Mouse (Mus musculus) heart, adult 2 months (tissue): Measurements from ENCODE around the gene Pakap. TPM values are rescaled to one million over a fixed set of nuclear protein-coding genes. Genes with fewer than 3 reads are reported as not detected.

ENCODE experiments used
- DNase-seq, 2 experiments: peaks; one replicate each; pipeline ENCODE4 v3.0.0; 2021
- H3K27ac ChIP-seq: fragments of 200-600 bp; 2 replicates; pipeline ENCODE4 v1.8.1; 2022
- H3K27me3 ChIP-seq: fragments of 200-500 bp; 2 replicates; pipeline ENCODE4 v1.6.1; 2012; ENCODE audit warnings: mild to moderate bottlenecking, low read length, inconsistent platforms, mixed read lengths; ENCODE audit not compliant: control insufficient read depth, insufficient read depth
- H3K36me3 ChIP-seq: fragments of 200-500 bp; 2 replicates; pipeline ENCODE4 v1.6.1; 2012; ENCODE audit warnings: low read length, inconsistent platforms; ENCODE audit not compliant: control insufficient read depth, insufficient read depth
- H3K4me1 ChIP-seq: fragments of 200-500 bp; 2 replicates; pipeline ENCODE4 v1.6.1; 2011; ENCODE audit warnings: low read length; ENCODE audit not compliant: control insufficient read depth, insufficient read depth
- H3K4me3 ChIP-seq: fragments of 200-600 bp; 2 replicates; pipeline ENCODE4 v1.8.1; 2022
- H3K79me2 ChIP-seq: fragments of 200-500 bp; replicated peaks from 2 replicates; pipeline ENCODE4 v1.6.1; 2012; ENCODE audit warnings: mild to moderate bottlenecking, inconsistent platforms, low read length, moderate library complexity, mixed read lengths; ENCODE audit not compliant: control insufficient read depth, insufficient read depth
- H3K9ac ChIP-seq: fragments of 200-500 bp; 2 replicates; pipeline ENCODE4 v1.6.1; 2012; ENCODE audit warnings: low read depth, mild to moderate bottlenecking, control low read depth, inconsistent platforms, low read length, mixed read lengths
- CTCF ChIP-seq: fragments of 200-600 bp; IDR thresholded peaks from 2 replicates; pipeline ENCODE4 v1.8.1; 2022; ENCODE audit warnings: antibody characterized with exemption, mild to moderate bottlenecking, moderate library complexity
- EP300 ChIP-seq: fragments of 200-500 bp; IDR thresholded peaks from 2 replicates; pipeline ENCODE4 v1.6.1; 2011; ENCODE audit warnings: low read depth, low read length, control low read depth; ENCODE audit not compliant: insufficient read depth
- POLR2A ChIP-seq: fragments of 200-500 bp; IDR thresholded peaks from 2 replicates; pipeline ENCODE4 v1.6.1; 2011; ENCODE audit warnings: mild to moderate bottlenecking, low read depth, low read length, control low read depth; ENCODE audit not compliant: insufficient read depth
- WGBS: fragments of 180-500 bp; shearing (Covaris S2); methylation state at CpG from one replicate; pipeline ENCODE4 v1.1.7; 2018; 5-methylcytosine and 5-hydroxymethylcytosine counted together
- intact Hi-C: fragments of 180-260 bp; cut with DNase I; formaldehyde crosslinking; loops from one replicate; pipeline ENCODE4 v1.15.1; 2025
- polyA plus RNA-seq: library from polyadenylated mRNA; depleted of rRNA; stranded (reverse); fragments of >200 nt; gene quantifications from 2 replicates; pipeline ENCODE4 v1.2.3, GENCODE M21; 2012
- total RNA-seq, 2 experiments: library from RNA; stranded (reverse); gene quantifications; 2 replicates each; pipeline ENCODE4 v1.2.3; 2021

The Pakap gene
- total and polyA plus RNA-seq, 3 experiments: 3.3 to 35.2 (median 33.7) TPM

- Histone ChIP-seq H3K27ac (peak overlapping the region; percentile 62), H3K4me1 (peaks cover 4% of the 10 kb centered on the region), H3K79me2 (no peaks in the 10 kb centered on the region), H3K36me3 (no peaks in the 10 kb centered on the region; the same call in 1 of the 2 replicates), H3K27me3 (no peaks in the 10 kb centered on the region), H3K9ac (no peak overlapping the region), H3K4me3 (no peak overlapping the region)
- 82% methylated on average over 3 of the region's 3 CpGs for WGBS
- intact Hi-C loops: no loop called here
- DNase-seq: no peak
- TF ChIP-seq POLR2A (no peak), CTCF (no peak), EP300 (no peak)
These were observed 119.6 kb downstream of the Pakap start for GRCm38 (mm10) chr4:57687583-57687982.

GRCm38 (mm10) chr4:57688131-57688530, 120.2 kb downstream of the Pakap start:
- DNase-seq: peak in 1 of 2 experiments; percentile 54
- no peak for TF ChIP-seq CTCF
- TF ChIP-seq EP300: peak; percentile 76; the same call in 1 of the 2 replicates
- Histone ChIP-seq H3K36me3 (no peaks in the 10 kb centered on the region; the same call in 1 of the 2 replicates), H3K9ac (no peak overlapping the region), H3K27me3 (no peaks in the 10 kb centered on the region), H3K4me3 (no peak overlapping the region), H3K4me1 (peaks cover 2% of the 10 kb centered on the region), H3K79me2 (no peaks in the 10 kb centered on the region), H3K27ac (peak overlapping the region; percentile 62)
- WGBS: 47% methylated on average over 9 of the region's 9 CpGs
- intact Hi-C loops: loop anchor here (1.0 kb wide), 1 partner anchor 9 kb away; no protein-coding TSS in a partner anchor

GRCm38 (mm10) chr4:57690001-57690400, 122.0 kb downstream of the Pakap start:
- H3K4me1 ChIP-seq: peaks cover 4% of the 10 kb centered on the region
- no peak overlapping the region for H3K4me3 ChIP-seq
- H3K27me3 ChIP-seq: no peaks in the 10 kb centered on the region
- H3K9ac ChIP-seq: no peak overlapping the region
- WGBS: 45% methylated on average over 6 of the region's 6 CpGs
- no peaks in the 10 kb centered on the region for H3K79me2 ChIP-seq
- TF ChIP-seq EP300 (peak; percentile 71; the same call in 1 of the 2 replicates), POLR2A (no peak), CTCF (no peak)
- intact Hi-C loops: loop anchor here (2.0 kb wide), 1 partner anchor 15 kb away; no protein-coding TSS in a partner anchor
- no peaks in the 10 kb centered on the region; the same call in 1 of the 2 replicates for H3K36me3 ChIP-seq
- peak; percentile 37 to 40 for DNase-seq
- peak overlapping the region; percentile 62 for H3K27ac ChIP-seq

- 86% methylated on average over 1 of the region's 1 CpGs for WGBS
- H3K27ac ChIP-seq: peak overlapping the region; percentile 62; the same call in 1 of the 2 replicates
- intact Hi-C loops: loop anchor here (2.0 kb wide), 1 partner anchor 16 kb away; no protein-coding TSS in a partner anchor
- H3K79me2 ChIP-seq: no peaks in the 10 kb centered on the region
- no peaks in the 10 kb centered on the region for H3K36me3 ChIP-seq
- H3K9ac ChIP-seq: no peak overlapping the region
- peaks cover 4% of the 10 kb centered on the region for H3K4me1 ChIP-seq
- H3K4me3 ChIP-seq: no peak overlapping the region
- TF ChIP-seq CTCF (no peak), EP300 (no peak), POLR2A (no peak)
- no peak for DNase-seq
- H3K27me3 ChIP-seq: no peaks in the 10 kb centered on the region
These were observed 122.8 kb downstream of the Pakap start for GRCm38 (mm10) chr4:57690805-57691204.

GRCm38 (mm10) chr4:57694356-57695136, 126.6 kb downstream of the Pakap start:
- no peak for DNase-seq

GRCm38 (mm10) chr4:57696955-57697354, 129.0 kb downstream of the Pakap start:
- Histone ChIP-seq H3K4me3 (no peak overlapping the region), H3K9ac (no peak overlapping the region), H3K36me3 (no peaks in the 10 kb centered on the region), H3K79me2 (no peaks in the 10 kb centered on the region), H3K27ac (no peak overlapping the region), H3K4me1 (peaks cover 2% of the 10 kb centered on the region; the same call in 1 of the 2 replicates), H3K27me3 (no peaks in the 10 kb centered on the region)
- WGBS: 97% methylated on average over 11 of the region's 11 CpGs
- intact Hi-C loops: no loop called here
- DNase-seq: no peak
- TF ChIP-seq CTCF (no peak), EP300 (no peak), POLR2A (no peak)

More at GRCm38 (mm10) chr4:57694356-57695136, 126.6 kb downstream of the Pakap start:
- Histone ChIP-seq H3K27me3 (no peaks in the 10 kb centered on the region), H3K27ac (peak overlapping the region; percentile 60), H3K9ac (no peak overlapping the region), H3K4me1 (peaks cover 4% of the 10 kb centered on the region), H3K4me3 (no peak overlapping the region), H3K36me3 (no peaks in the 10 kb centered on the region), H3K79me2 (no peaks in the 10 kb centered on the region)
- 43% methylated on average over 5 of the region's 5 CpGs for WGBS
- intact Hi-C loops: no loop called here
- TF ChIP-seq POLR2A (no peak), EP300 (0 out of 2 replicates have a peak, but pooled peaks have one; percentile 24), CTCF (no peak)
